Comparison of ENCODE assay signal across 16 mouse cellular contexts in genomic region chr3:115800873-115801272, GRCm38 (mm10).
A peak's percentile ranks its signal among the peaks of the same experiment; 100 is the strongest.
DNase-seq lines count a peak whose midpoint lies in the region; ATAC-seq and TF ChIP-seq lines count a peak whose summit lies in the region.
"Had no signal": no experiment of that assay in that cellular context is flagged by ENCODE, and none has a peak within 500 bp of the region (broad histone marks: within the 10 kb centered on the region; RNA-seq: fewer than 3 reads in every experiment).

No protein-coding gene starts in this region.

- H3K27ac ChIP-seq in thymus, adult 2 months (ENCODE audit: control insufficient read depth, insufficient read depth, low read length), result 0 out of 2 replicates have a peak overlapping the region, but pooled peaks have one; percentile 31
- H3K27ac ChIP-seq: embryonic facial prominence, embryonic 10.5 days; forebrain, embryonic 15.5 days; intestine, embryonic 15.5 days; kidney, postnatal 0 days had no signal

- H3K36me3 ChIP-seq in thymus, adult 2 months (ENCODE audit: control insufficient read depth, insufficient read depth, low read length), result no peaks in the 10 kb centered on the region
- H3K36me3 ChIP-seq: embryonic facial prominence, embryonic 10.5 days; forebrain, embryonic 15.5 days; heart, embryonic 15.5 days; intestine, embryonic 15.5 days had no signal

- TF ChIP-seq CTCF in thymus, adult 2 months (IDR thresholded peaks at IDR 0.05; ENCODE audit: borderline replicate concordance, control insufficient read depth, extremely low read depth, insufficient read depth, low read length, poor library complexity), result no peak

- peak; percentile 65 for DNase-seq in heart, adult 11 months
- DNase-seq in heart, postnatal 4 days, result no peak
- DNase-seq in thymus, adult 2 months, result no peak
- no peak for DNase-seq in thymus, postnatal 10 days (ENCODE audit: low spot score in 2 of 2)
- DNase-seq in natural killer cell, adult 2 months (ENCODE audit: low spot score in 2 of 2), result peak; percentile 14 to 48
- no peak for DNase-seq in adrenal gland, postnatal 36 days
- no peak for DNase-seq in kidney, postnatal 4 days
- DNase-seq: adrenal gland, postnatal 14 days; cerebellum, adult 9-11 months had no signal

- peaks cover 17% of the 10 kb centered on the region for H3K4me1 ChIP-seq in thymus, adult 2 months (replicated peaks; ENCODE audit: control insufficient read depth, insufficient read depth, low read length)
- H3K4me1 ChIP-seq: embryonic facial prominence, embryonic 10.5 days; forebrain, embryonic 15.5 days; intestine, embryonic 15.5 days had no signal

- WGBS in thymus, adult 2 months, result 24% methylated on average over 5 of the region's 5 CpGs

- no peaks in the 10 kb centered on the region for H3K27me3 ChIP-seq in thymus, adult 2 months (ENCODE audit: control insufficient read depth, insufficient read depth, low read length)
- H3K27me3 ChIP-seq: forebrain, embryonic 15.5 days; heart, embryonic 15.5 days; intestine, embryonic 15.5 days had no signal

- ATAC-seq in inflammation-experienced regulatory T-cells, adult 6 months, result peak; percentile 19
- ATAC-seq: forebrain, embryonic 15.5 days; intestine, embryonic 15.5 days had no signal

- no peak overlapping the region for H3K4me3 ChIP-seq in thymus, adult 2 months (ENCODE audit: control insufficient read depth, insufficient read depth, low read length)
- H3K4me3 ChIP-seq: embryonic facial prominence, embryonic 10.5 days; erythroblast, embryonic 14.5 days; forebrain, embryonic 15.5 days; heart, embryonic 15.5 days; intestine, embryonic 15.5 days had no signal

- TF ChIP-seq POLR2A in thymus, adult 2 months (IDR thresholded peaks at IDR 0.05; ENCODE audit: control insufficient read depth, extremely low read depth, insufficient read depth, low read length, poor library complexity), result no peak

Comparison
In these comparisons a context has a peak if more than half of its experiments do, and no peak if none do; other contexts are left out.
1. DNase-seq: peak in heart, adult 11 months (single experiment) and natural killer cell, adult 2 months (2 of 2); none in heart, postnatal 4 days (single experiment), thymus, adult 2 months (single experiment), thymus, postnatal 10 days (0 of 2), adrenal gland, postnatal 36 days (0 of 2) and kidney, postnatal 4 days (0 of 2).